Mouse (Mus musculus) cerebellum, adult 2 months (tissue): ENCODE data around the gene Dlg4.

Experiments
- CTCF ChIP-seq: fragments of 200-500 bp; IDR thresholded peaks from 2 replicates; pipeline ENCODE4 v1.5.1; 2011; ENCODE audit warnings: low read depth, mild to moderate bottlenecking, control low read depth, low read length, moderate library complexity, borderline replicate concordance; ENCODE audit not compliant: insufficient read depth
- POLR2A ChIP-seq: fragments of 200-500 bp; IDR thresholded peaks from 2 replicates; pipeline ENCODE4 v1.6.1; 2011; ENCODE audit warnings: low read length, control low read depth, borderline replicate concordance; ENCODE audit not compliant: insufficient read depth

- no peak for TF ChIP-seq CTCF
- no peak for TF ChIP-seq POLR2A
These were observed 23.4 kb downstream of the Dlg4 start for GRCm38 (mm10) chr11:70040184-70040583.
